Mouse (Mus musculus): ENCODE measurements around the gene Ttc7b. TPM values are rescaled to one million over a fixed set of nuclear protein-coding genes. Genes with fewer than 3 reads are reported as not detected.

The Ttc7b gene
- polyA plus RNA-seq, 1 experiment from 2014 or later = 6.3 TPM

DNA sequence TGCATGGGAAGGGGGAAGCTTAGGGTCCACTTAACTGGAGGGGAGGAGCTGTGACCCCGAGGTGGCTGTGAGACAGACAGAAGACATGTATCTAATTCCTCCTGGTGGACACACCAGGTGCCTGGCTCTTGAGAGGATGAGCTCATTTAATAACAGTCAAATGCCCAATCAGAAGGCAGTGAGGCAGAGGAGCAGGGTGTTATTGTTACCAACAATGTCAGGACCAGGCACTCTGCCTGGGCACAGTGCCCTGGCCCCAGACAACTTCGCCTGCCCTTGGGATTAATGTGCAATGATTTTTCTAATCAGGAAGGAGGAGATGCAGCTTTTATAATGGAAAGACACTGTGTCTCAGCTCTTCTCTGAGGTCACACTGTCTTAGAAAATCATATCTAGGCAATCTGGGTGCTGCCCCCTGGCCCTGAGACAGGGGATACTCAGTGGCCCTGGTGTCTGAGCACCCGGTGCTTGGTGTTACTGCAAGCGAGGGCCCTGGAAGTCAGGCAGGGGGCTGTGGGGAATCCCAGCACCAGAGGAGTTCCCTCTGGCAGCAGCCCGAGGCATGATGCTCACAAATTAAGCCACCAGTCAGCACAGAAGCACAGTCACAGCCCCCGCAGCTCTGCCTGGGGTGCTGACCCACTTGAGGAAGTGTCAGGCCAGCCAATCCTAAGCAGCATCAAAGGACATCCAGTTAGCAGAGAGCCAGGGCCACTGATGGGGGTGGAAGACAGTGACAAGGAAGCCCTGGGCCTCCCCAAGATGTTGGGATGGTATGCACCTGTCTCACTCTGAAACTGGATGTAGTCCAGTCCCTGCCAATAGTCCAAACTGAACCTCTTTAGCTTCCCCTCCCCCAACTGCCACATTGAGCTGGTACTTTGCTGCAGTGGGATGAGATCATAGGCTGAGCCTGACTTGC, 209.9 kb downstream of the Ttc7b start:
- H3K4me1 ChIP-seq (ENCODE audit: control insufficient read depth, insufficient read depth, low read length) = peaks cover 71% of the 10 kb centered on the region
- DNase-seq (ENCODE audit: low spot score) = peak; percentile 59

DNA sequence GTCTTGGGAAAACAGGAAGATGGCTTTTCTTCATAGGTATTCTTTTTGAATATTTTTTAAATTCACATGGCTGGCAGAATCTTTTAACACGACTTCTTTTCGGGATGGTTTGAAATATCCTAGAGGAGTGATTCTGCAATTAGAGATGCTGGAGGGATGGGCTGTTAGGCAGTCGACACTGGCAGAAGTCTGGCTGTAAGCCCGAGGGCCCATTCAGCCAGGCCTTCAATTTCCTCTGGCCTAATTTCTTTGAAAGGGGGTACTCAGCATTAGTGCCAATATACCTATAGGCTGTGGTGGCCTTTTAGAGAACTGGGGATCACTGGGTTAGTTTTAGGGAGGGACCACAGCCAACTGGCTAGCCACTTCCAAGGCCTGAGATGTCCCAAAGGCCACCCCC, 211.4 kb downstream of the Ttc7b start:
- no peak overlapping the region; the same call in none of the 2 replicates for H3K27ac ChIP-seq (ENCODE audit: low read depth, low read length)
- DNase-seq (ENCODE audit: low spot score) (peak; percentile 65), ATAC-seq (no peak)
- no peak overlapping the region for H3K9ac ChIP-seq (ENCODE audit: low read length)
- peaks cover 58% of the 10 kb centered on the region for H3K4me1 ChIP-seq (ENCODE audit: control insufficient read depth, insufficient read depth, low read length)
- no peaks in the 10 kb centered on the region for H3K9me3 ChIP-seq (replicated peaks; ENCODE audit: control insufficient read depth, low read length)
- H3K4me3 ChIP-seq (ENCODE audit: low read depth, low read length) = no peak overlapping the region
- H3K27me3 ChIP-seq (replicated peaks; ENCODE audit: control insufficient read depth, insufficient read depth, low read length) = no peaks in the 10 kb centered on the region
- no peaks in the 10 kb centered on the region for H3K36me3 ChIP-seq (ENCODE audit: control insufficient read depth, insufficient read depth, low read length)
- no peak overlapping the region for H3K4me2 ChIP-seq (ENCODE audit: low read length)
- WGBS = 18% methylated on average over 4 of the region's 4 CpGs

More for the DNA sequence above, 209.9 kb downstream of the Ttc7b start:
- Histone ChIP-seq H3K4me2 (ENCODE audit: low read length) (no peak overlapping the region), H3K9ac (ENCODE audit: low read length) (peak overlapping the region; percentile 35; the same call in 1 of the 2 replicates), H3K36me3 (ENCODE audit: control insufficient read depth, insufficient read depth, low read length) (no peaks in the 10 kb centered on the region), H3K27me3 (replicated peaks; ENCODE audit: control insufficient read depth, insufficient read depth, low read length) (no peaks in the 10 kb centered on the region), H3K4me3 (ENCODE audit: low read depth, low read length) (no peak overlapping the region), H3K9me3 (replicated peaks; ENCODE audit: control insufficient read depth, low read length) (no peaks in the 10 kb centered on the region), H3K27ac (ENCODE audit: low read depth, low read length) (peak overlapping the region; percentile 55; the same call in 1 of the 2 replicates)
- 0 out of 2 replicates have a peak, but pooled peaks have one; percentile 8 for ATAC-seq
- 54% methylated on average over 6 of the region's 6 CpGs for WGBS

DNA sequence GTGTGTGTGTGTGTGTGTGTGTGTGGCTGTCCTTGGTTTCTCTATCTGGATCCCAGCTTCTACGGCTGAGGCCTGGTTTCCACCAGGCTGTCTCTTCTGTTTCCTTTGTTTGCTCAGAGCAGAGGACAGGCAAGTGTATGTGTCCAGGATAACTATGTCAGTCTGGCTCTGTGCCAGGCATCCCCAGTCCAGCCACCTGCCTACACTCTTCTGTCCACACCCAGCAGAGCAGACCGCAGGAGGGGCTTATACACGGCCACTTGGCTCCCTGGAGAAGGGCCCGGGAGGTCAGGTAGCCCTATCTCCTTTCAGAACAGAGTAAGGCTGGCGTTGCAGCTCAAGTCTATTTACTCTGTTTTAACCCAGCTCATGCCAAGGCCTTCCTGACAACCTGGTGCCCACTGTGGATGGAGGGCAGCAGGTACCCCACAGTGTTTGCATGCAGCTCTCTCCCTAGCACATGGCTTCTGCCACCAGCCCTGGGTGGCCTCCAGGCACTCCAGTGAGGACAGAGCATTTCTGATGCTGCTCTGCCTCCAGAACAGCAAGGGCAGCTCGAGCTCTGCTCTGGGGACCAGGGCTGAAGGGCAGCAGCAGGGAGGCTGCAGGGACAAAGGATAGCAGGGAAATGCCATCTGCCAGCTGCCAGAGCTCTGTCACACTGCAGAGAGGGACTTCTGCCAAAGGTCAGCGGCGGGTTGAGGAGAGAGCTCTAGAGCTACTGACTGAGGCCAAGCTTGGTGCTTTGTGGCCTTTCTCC, 212.9 kb downstream of the Ttc7b start:
- Histone ChIP-seq H3K4me3 (ENCODE audit: low read depth, low read length) (no peak overlapping the region), H3K27ac (ENCODE audit: low read depth, low read length) (peak overlapping the region; percentile 75), H3K9me3 (replicated peaks; ENCODE audit: control insufficient read depth, low read length) (no peaks in the 10 kb centered on the region), H3K27me3 (replicated peaks; ENCODE audit: control insufficient read depth, insufficient read depth, low read length) (no peaks in the 10 kb centered on the region), H3K36me3 (ENCODE audit: control insufficient read depth, insufficient read depth, low read length) (no peaks in the 10 kb centered on the region), H3K4me2 (ENCODE audit: low read length) (no peak overlapping the region), H3K4me1 (ENCODE audit: control insufficient read depth, insufficient read depth, low read length) (peaks cover 46% of the 10 kb centered on the region), H3K9ac (ENCODE audit: low read length) (no peak overlapping the region)
- ATAC-seq (peak; percentile 32; the same call in 1 of the 2 replicates), DNase-seq (ENCODE audit: low spot score) (peak; percentile 46)
- WGBS = 49% methylated on average over 8 of the region's 8 CpGs

DNA sequence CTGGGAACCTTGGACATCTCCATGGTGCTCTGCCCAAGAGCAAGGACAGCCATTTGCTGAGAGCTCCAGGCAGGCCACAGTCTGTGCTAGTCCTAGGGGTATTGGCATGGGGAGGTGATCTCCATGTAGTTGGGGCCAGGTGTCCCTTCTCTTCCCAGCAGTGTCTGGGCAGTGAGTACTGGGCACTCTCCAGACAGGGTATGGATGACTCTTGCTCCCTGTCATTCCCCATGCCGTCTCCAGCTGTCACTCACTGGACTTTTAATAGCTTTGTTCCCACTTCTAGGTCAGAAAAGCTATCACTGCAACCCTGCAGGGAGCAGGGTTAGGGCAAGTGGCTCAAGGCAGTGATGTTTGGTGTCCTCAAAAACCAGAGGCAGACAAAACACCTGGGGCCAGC, 214.3 kb downstream of the Ttc7b start:
- no peak for ATAC-seq
- Histone ChIP-seq H3K4me2 (ENCODE audit: low read length) (no peak overlapping the region), H3K27ac (ENCODE audit: low read depth, low read length) (no peak overlapping the region; the same call in 1 of the 2 replicates), H3K4me1 (ENCODE audit: control insufficient read depth, insufficient read depth, low read length) (peaks cover 43% of the 10 kb centered on the region), H3K9ac (ENCODE audit: low read length) (no peak overlapping the region), H3K27me3 (replicated peaks; ENCODE audit: control insufficient read depth, insufficient read depth, low read length) (no peaks in the 10 kb centered on the region), H3K4me3 (ENCODE audit: low read depth, low read length) (no peak overlapping the region), H3K9me3 (replicated peaks; ENCODE audit: control insufficient read depth, low read length) (no peaks in the 10 kb centered on the region), H3K36me3 (ENCODE audit: control insufficient read depth, insufficient read depth, low read length) (peaks cover 4% of the 10 kb centered on the region; the same call in 1 of the 2 replicates)
- WGBS = 92% methylated on average over 1 of the region's 1 CpGs
- DNase-seq (ENCODE audit: low spot score) = no peak

DNA sequence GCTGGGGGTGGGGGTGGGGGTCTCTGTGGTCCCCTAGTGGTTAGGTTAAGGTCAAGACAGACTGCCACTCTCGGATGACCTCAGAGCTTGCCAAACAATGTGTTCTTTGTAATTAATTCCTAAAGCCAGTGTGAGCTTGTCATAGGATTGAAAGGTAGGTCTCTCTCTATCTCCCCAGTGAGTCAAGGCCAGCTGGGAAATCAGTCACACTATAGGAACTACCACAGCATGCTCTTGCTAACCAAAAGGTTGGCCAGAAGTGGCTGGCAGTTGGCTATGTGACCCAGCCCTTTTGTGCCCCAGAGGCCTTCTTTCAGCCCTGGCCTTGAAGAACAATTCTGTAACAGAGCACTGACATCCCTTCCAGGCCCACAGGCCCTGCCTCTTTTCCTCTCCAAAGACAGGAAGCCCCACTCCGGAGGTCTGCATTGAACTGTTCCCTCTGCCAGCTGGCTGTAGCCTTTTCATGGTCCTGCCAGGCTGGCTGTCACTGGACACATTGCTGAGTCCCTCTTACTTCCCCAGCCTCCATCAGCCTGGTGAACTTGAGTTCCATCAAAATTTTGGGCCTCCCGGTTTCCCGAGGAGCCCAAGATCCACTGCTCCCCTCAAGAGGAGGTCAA, 215.5 kb downstream of the Ttc7b start:
- 70% methylated on average over 4 of the region's 4 CpGs for WGBS
- H3K4me2 ChIP-seq (ENCODE audit: low read length) = no peak overlapping the region
- H3K27ac ChIP-seq (ENCODE audit: low read depth, low read length) = no peak overlapping the region
- no peak overlapping the region for H3K9ac ChIP-seq (ENCODE audit: low read length)
- DNase-seq (ENCODE audit: low spot score) = no peak
- ATAC-seq = no peak
- H3K4me3 ChIP-seq (ENCODE audit: low read depth, low read length) = no peak overlapping the region
- no peaks in the 10 kb centered on the region for H3K9me3 ChIP-seq (replicated peaks; ENCODE audit: control insufficient read depth, low read length)
- no peaks in the 10 kb centered on the region for H3K27me3 ChIP-seq (replicated peaks; ENCODE audit: control insufficient read depth, insufficient read depth, low read length)
- peaks cover 13% of the 10 kb centered on the region; the same call in 1 of the 2 replicates for H3K36me3 ChIP-seq (ENCODE audit: control insufficient read depth, insufficient read depth, low read length)
- H3K4me1 ChIP-seq (ENCODE audit: control insufficient read depth, insufficient read depth, low read length) = peaks cover 31% of the 10 kb centered on the region

DNA sequence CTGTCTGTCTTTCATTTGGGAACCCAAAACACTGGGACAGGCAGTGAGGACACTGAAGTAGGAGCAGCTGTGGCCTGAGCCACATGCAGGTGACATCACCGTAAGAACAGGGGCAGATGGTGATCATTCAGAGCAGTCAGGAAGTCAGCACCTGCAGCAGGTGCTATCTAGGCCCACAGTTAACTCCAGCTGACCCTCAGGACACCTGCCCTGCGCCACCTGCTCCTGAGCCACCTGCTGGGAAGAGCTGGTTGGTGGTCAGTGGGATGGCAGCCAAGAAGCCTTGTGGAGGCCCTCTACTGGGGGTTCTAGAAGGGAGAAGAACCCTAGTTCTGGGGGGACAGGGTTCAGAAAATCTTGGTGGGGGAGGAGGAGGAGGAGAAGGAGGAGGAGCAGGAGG, 216.3 kb downstream of the Ttc7b start:
- ATAC-seq = no peak
- WGBS = 82% methylated on average over 2 of the region's 2 CpGs
- peaks cover 23% of the 10 kb centered on the region for H3K4me1 ChIP-seq (ENCODE audit: control insufficient read depth, insufficient read depth, low read length)

DNA sequence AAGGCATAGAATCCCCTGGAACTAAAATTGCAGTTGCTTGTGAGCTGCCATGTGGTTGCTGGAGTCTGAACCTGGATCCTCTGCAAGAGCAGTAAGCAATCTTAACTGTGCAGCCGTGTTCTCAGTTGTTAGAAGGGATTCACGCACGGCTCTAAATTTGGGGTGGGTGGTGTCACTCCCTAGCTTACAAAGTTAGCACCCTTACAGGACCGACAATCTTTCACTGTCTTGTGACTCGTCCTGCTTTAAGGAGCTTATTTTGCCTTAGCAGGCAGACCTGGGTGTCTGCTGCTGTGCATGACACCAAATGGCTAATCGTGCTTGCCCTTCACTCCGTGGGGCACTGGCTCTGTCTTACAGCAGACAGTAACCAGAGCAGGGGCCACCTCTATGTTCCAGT, 217.5 kb downstream of the Ttc7b start:
- 88% methylated on average over 7 of the region's 7 CpGs for WGBS

More for the DNA sequence above, 216.3 kb downstream of the Ttc7b start:
- Histone ChIP-seq H3K27me3 (replicated peaks; ENCODE audit: control insufficient read depth, insufficient read depth, low read length) (no peaks in the 10 kb centered on the region), H3K4me2 (ENCODE audit: low read length) (no peak overlapping the region), H3K27ac (ENCODE audit: low read depth, low read length) (no peak overlapping the region), H3K9me3 (replicated peaks; ENCODE audit: control insufficient read depth, low read length) (no peaks in the 10 kb centered on the region), H3K9ac (ENCODE audit: low read length) (no peak overlapping the region), H3K4me3 (ENCODE audit: low read depth, low read length) (no peak overlapping the region), H3K36me3 (ENCODE audit: control insufficient read depth, insufficient read depth, low read length) (peaks cover 17% of the 10 kb centered on the region)
- no peak for DNase-seq (ENCODE audit: low spot score)

DNA sequence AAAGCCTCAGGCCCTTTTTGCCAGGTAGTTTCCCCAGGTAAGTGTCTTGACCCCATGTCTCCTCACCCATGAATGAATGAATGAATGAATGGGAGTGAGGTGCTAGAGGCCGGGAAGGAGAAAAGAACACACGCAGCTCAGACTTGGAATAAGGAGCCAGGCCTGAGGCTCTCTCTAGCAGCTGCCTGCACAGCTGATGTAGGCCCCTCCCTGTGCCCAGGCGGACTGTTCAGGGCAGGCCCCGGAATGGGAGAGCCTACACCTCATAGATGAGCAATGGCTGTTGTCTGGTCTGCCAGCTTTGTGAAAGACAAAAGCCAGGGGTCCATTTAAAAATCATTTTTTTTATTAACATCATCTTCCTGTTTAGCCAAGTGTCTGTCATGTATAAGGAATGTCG, 220.2 kb downstream of the Ttc7b start:
- 85% methylated on average over 5 of the region's 5 CpGs for WGBS
- H3K36me3 ChIP-seq (ENCODE audit: control insufficient read depth, insufficient read depth, low read length) = peaks cover 17% of the 10 kb centered on the region
- DNase-seq (ENCODE audit: low spot score) = no peak
- ATAC-seq = 0 out of 2 replicates have a peak, but pooled peaks have one; percentile 29
- no peaks in the 10 kb centered on the region for H3K4me1 ChIP-seq (ENCODE audit: control insufficient read depth, insufficient read depth, low read length)
- no peaks in the 10 kb centered on the region for H3K9me3 ChIP-seq (replicated peaks; ENCODE audit: control insufficient read depth, low read length)
- H3K4me3 ChIP-seq (ENCODE audit: low read depth, low read length) = no peak overlapping the region
- H3K9ac ChIP-seq (ENCODE audit: low read length) = no peak overlapping the region
- H3K27ac ChIP-seq (ENCODE audit: low read depth, low read length) = no peak overlapping the region
- no peaks in the 10 kb centered on the region for H3K27me3 ChIP-seq (replicated peaks; ENCODE audit: control insufficient read depth, insufficient read depth, low read length)
- no peak overlapping the region for H3K4me2 ChIP-seq (ENCODE audit: low read length)

More for the DNA sequence above, 217.5 kb downstream of the Ttc7b start:
- H3K9ac ChIP-seq (ENCODE audit: low read length) = no peak overlapping the region
- peaks cover 14% of the 10 kb centered on the region for H3K4me1 ChIP-seq (ENCODE audit: control insufficient read depth, insufficient read depth, low read length)
- H3K9me3 ChIP-seq (replicated peaks; ENCODE audit: control insufficient read depth, low read length) = no peaks in the 10 kb centered on the region
- H3K27ac ChIP-seq (ENCODE audit: low read depth, low read length) = no peak overlapping the region
- ATAC-seq = no peak
- no peak overlapping the region for H3K4me3 ChIP-seq (ENCODE audit: low read depth, low read length)
- no peak for DNase-seq (ENCODE audit: low spot score)
- peaks cover 17% of the 10 kb centered on the region for H3K36me3 ChIP-seq (ENCODE audit: control insufficient read depth, insufficient read depth, low read length)
- H3K27me3 ChIP-seq (replicated peaks; ENCODE audit: control insufficient read depth, insufficient read depth, low read length) = no peaks in the 10 kb centered on the region
- H3K4me2 ChIP-seq (ENCODE audit: low read length) = no peak overlapping the region

All from forebrain, embryonic 14.5 days (tissue).